Comparison of ENCODE assay signal across 8 mouse cellular contexts in genomic region chr9:57536362-57536761, GRCm38 (mm10). TPM values are rescaled to one million over a fixed set of nuclear protein-coding genes. Genes with fewer than 3 reads are reported as not detected.
A peak's percentile ranks its signal among the peaks of the same experiment; 100 is the strongest.
DNase-seq lines count a peak whose midpoint lies in the region; ATAC-seq and TF ChIP-seq lines count a peak whose summit lies in the region.

No protein-coding gene starts in this region.

- H3K27ac ChIP-seq in heart, embryonic 16.5 days (ENCODE audit: low read length) = no peak overlapping the region
- H3K27ac ChIP-seq in CH12.LX (ENCODE audit: insufficient read depth, low read depth) = no peak overlapping the region
- H3K27ac ChIP-seq in embryonic facial prominence, embryonic 15.5 days (replicated peaks) = no peak overlapping the region; the same call in 1 of the 2 replicates
- 0 out of 2 replicates have a peak overlapping the region, but pooled peaks have one; percentile 84 for H3K27ac ChIP-seq in liver, embryonic 12.5 days

- no peaks in the 10 kb centered on the region for H3K27me3 ChIP-seq in heart, embryonic 16.5 days (ENCODE audit: control insufficient read depth, insufficient read depth, low read length)
- H3K27me3 ChIP-seq in CH12.LX (replicated peaks) = no peaks in the 10 kb centered on the region
- no peaks in the 10 kb centered on the region for H3K27me3 ChIP-seq in embryonic facial prominence, embryonic 15.5 days
- no peaks in the 10 kb centered on the region for H3K27me3 ChIP-seq in liver, embryonic 12.5 days (replicated peaks)

- intact Hi-C loops in heart, postnatal 10 days (cut with DNase I) = no loop called here

- H3K4me1 ChIP-seq in heart, embryonic 16.5 days (ENCODE audit: control insufficient read depth, insufficient read depth, low read length) = peaks cover 13% of the 10 kb centered on the region
- H3K4me1 ChIP-seq in CH12.LX (ENCODE audit: control insufficient read depth in 1 of 2, insufficient read depth in 2 of 2) = peaks cover 7 to 22% of the 10 kb centered on the region in 2 experiments
- peaks cover 23% of the 10 kb centered on the region for H3K4me1 ChIP-seq in embryonic facial prominence, embryonic 15.5 days
- peaks cover 28% of the 10 kb centered on the region for H3K4me1 ChIP-seq in liver, embryonic 12.5 days

- TF ChIP-seq EP300 in CH12.LX (IDR thresholded peaks at IDR 0.05; ENCODE audit: low read length) = no peak

- no peaks in the 10 kb centered on the region for H3K9me3 ChIP-seq in heart, embryonic 16.5 days (replicated peaks; ENCODE audit: control insufficient read depth, low read length)
- no peaks in the 10 kb centered on the region for H3K9me3 ChIP-seq in CH12.LX (replicated peaks; ENCODE audit: low read length)
- no peaks in the 10 kb centered on the region for H3K9me3 ChIP-seq in embryonic facial prominence, embryonic 15.5 days (replicated peaks)
- no peaks in the 10 kb centered on the region for H3K9me3 ChIP-seq in liver, embryonic 12.5 days (replicated peaks)

- no peak for TF ChIP-seq RAD21 in CH12.LX (IDR thresholded peaks at IDR 0.05; ENCODE audit: low read depth, low read length)

- no peak for TF ChIP-seq CTCF in CH12.LX (conservative IDR thresholded peaks at IDR 0.05 in 1 of 2, IDR thresholded peaks at IDR 0.05 in 1 of 2; ENCODE audit: low read depth in 2 of 2, low read length in 2 of 2)

- ATAC-seq in heart, embryonic 16.5 days (replicated peaks; ENCODE audit: extremely low read depth, insufficient read depth, low FRiP score) = no peak
- ATAC-seq in embryonic facial prominence, embryonic 15.5 days (ENCODE audit: insufficient number of reproducible peaks, low FRiP score, low TSS enrichment, low read depth) = no peak
- ATAC-seq in liver, embryonic 12.5 days = no peak

- WGBS in heart, embryonic 16.5 days = 81% methylated on average over 5 of the region's 5 CpGs
- 95% methylated on average over 5 of the region's 5 CpGs for WGBS in embryonic facial prominence, embryonic 15.5 days
- WGBS in liver, embryonic 12.5 days (ENCODE audit: insufficient replicate concordance) = 87% methylated on average over 5 of the region's 5 CpGs

- no peak for TF ChIP-seq POLR2A in CH12.LX (IDR thresholded peaks at IDR 0.05; ENCODE audit: low read depth, low read length)

- in situ Hi-C loops in CH12.LX (cut with MboI; ENCODE audit: low pct_ligation_motif_present, low pct_unique_long_range_greater_than_20kb, low sequenced_read_pairs) = no loop called here

- peaks cover 10% of the 10 kb centered on the region for H3K79me2 ChIP-seq in CH12.LX (replicated peaks; ENCODE audit: control insufficient read depth, extremely low read depth, insufficient read depth, poor library complexity, severe bottlenecking)

- no peak overlapping the region for H3K4me3 ChIP-seq in heart, embryonic 16.5 days (ENCODE audit: low read length)
- H3K4me3 ChIP-seq in CH12.LX (replicated peaks in 1 of 3; ENCODE audit: low read depth in 2 of 3, low read length in 2 of 3, poor library complexity in 1 of 3) = peak overlapping the region; percentile 82 to 95 (median 90)
- H3K4me3 ChIP-seq in embryonic facial prominence, embryonic 15.5 days (replicated peaks) = no peak overlapping the region
- H3K4me3 ChIP-seq in liver, embryonic 12.5 days = peak overlapping the region; percentile 88

- peak overlapping the region; percentile 91; the same call in 1 of the 2 replicates for H3K4me2 ChIP-seq in heart, embryonic 16.5 days (ENCODE audit: low read depth, low read length)
- H3K4me2 ChIP-seq in CH12.LX (ENCODE audit: insufficient read depth, low read depth, poor library complexity, severe bottlenecking) = no peak overlapping the region
- peak overlapping the region; percentile 66 for H3K4me2 ChIP-seq in embryonic facial prominence, embryonic 15.5 days (replicated peaks)
- H3K4me2 ChIP-seq in liver, embryonic 12.5 days = peak overlapping the region; percentile 78

- dilution Hi-C loops in CH12.LX (cut with MboI; ENCODE audit: extremely low pct_ligation_motif_present, extremely low pct_unique_long_range_greater_than_20kb, low sequenced_read_pairs) = no loop called here

- no peak for DNase-seq in heart, postnatal 10 days
- DNase-seq in CH12.LX (ENCODE audit: extremely low read depth) = no peak
- DNase-seq in spleen, postnatal 14 days (ENCODE audit: low spot score in 2 of 2) = no peak
- DNase-seq in thymus, postnatal 25 days = no peak
- DNase-seq in lung, postnatal 4 days = no peak

- peak overlapping the region; percentile 96; the same call in 1 of the 2 replicates for H3K9ac ChIP-seq in heart, embryonic 16.5 days (ENCODE audit: low read length)
- peak overlapping the region; percentile 55; the same call in 1 of the 2 replicates for H3K9ac ChIP-seq in CH12.LX (ENCODE audit: insufficient read depth, low read depth)
- no peak overlapping the region for H3K9ac ChIP-seq in embryonic facial prominence, embryonic 15.5 days
- peak overlapping the region; percentile 93; the same call in 1 of the 2 replicates for H3K9ac ChIP-seq in liver, embryonic 12.5 days

- H3K36me3 ChIP-seq in heart, embryonic 16.5 days (ENCODE audit: control insufficient read depth, insufficient read depth) = peaks cover 28% of the 10 kb centered on the region
- peaks cover 37 to 66% of the 10 kb centered on the region in 2 experiments for H3K36me3 ChIP-seq in CH12.LX (replicated peaks in 1 of 2; ENCODE audit: control insufficient read depth in 1 of 2, insufficient read depth in 1 of 2, low read length in 1 of 2)
- H3K36me3 ChIP-seq in embryonic facial prominence, embryonic 15.5 days = peaks cover 43% of the 10 kb centered on the region
- peaks cover 63% of the 10 kb centered on the region for H3K36me3 ChIP-seq in liver, embryonic 12.5 days

TF ChIP-seq in CH12.LX, 34 proteins besides CTCF, POLR2A, EP300 and RAD21:
- TF ChIP-seq MYC (IDR thresholded peaks at IDR 0.05; ENCODE audit: low read depth, low read length) = no peak
- no peak for TF ChIP-seq NRF1 (IDR thresholded peaks at IDR 0.05; ENCODE audit: low read depth, low read length)
- TF ChIP-seq BHLHE40 (IDR thresholded peaks at IDR 0.05; ENCODE audit: low read depth, low read length) = no peak
- TF ChIP-seq TBP (conservative IDR thresholded peaks at IDR 0.05; ENCODE audit: low read depth, low read length) = no peak
- TF ChIP-seq IRF4 (IDR thresholded peaks at IDR 0.05; ENCODE audit: low read depth, low read length) = no peak
- no peak for TF ChIP-seq USF2 (conservative IDR thresholded peaks at IDR 0.05; ENCODE audit: low read depth, low read length)
- TF ChIP-seq ETS1 (conservative IDR thresholded peaks at IDR 0.05; ENCODE audit: low read depth, low read length) = no peak
- TF ChIP-seq ZMIZ1 (IDR thresholded peaks at IDR 0.05; ENCODE audit: low read depth, low read length) = no peak
- no peak for TF ChIP-seq TCF12 (IDR thresholded peaks at IDR 0.05; ENCODE audit: low read depth, low read length)

RNA-seq across cellular contexts. Expression of gene Fam219b, which starts 1.0 kb away (rescaled TPM):
- polyA plus RNA-seq in heart, embryonic 16.5 days (2015; fragmentation: Nextera tagmentation; extraction: Ambion mirVana) = 12.7 and 13.4 TPM in 2 replicates
- 1 to 10 TPM; 8.0 to 9.1 TPM for total RNA-seq in heart, postnatal 10 days (2021)
- total RNA-seq in CH12.LX (2012; rRNA removed) = 10.6 and 11.8 TPM in 2 replicates
- 8.3 and 9.3 TPM in 2 replicates for total RNA-seq in CH12.LX (2014; rRNA removed)
- 9.2 and 10.2 TPM in 2 replicates for polyA plus RNA-seq in CH12.LX (2012; ENCODE audit: insufficient read length, low read depth)
- polyA plus RNA-seq in embryonic facial prominence, embryonic 15.5 days (2015; fragmentation: Nextera tagmentation; extraction: Ambion mirVana) = 27.3 and 28.2 TPM in 2 replicates
- 10.5 and 12.0 TPM in 2 replicates for polyA plus RNA-seq in liver, embryonic 12.5 days (2016; fragmentation: Nextera tagmentation; extraction: Ambion mirVana)

RNA-seq across cellular contexts. Expression of gene Cox5a, which starts 15.3 kb away (rescaled TPM):
- polyA plus RNA-seq in heart, embryonic 16.5 days (2015; fragmentation: Nextera tagmentation; extraction: Ambion mirVana) = 1,790 and 1,803 TPM in 2 replicates
- total RNA-seq in heart, postnatal 10 days (2021) = 1,000 to 10,000 TPM; 2,186 to 2,217 TPM
- total RNA-seq in CH12.LX (2012; rRNA removed) = 179 and 203 TPM in 2 replicates
- 229 and 257 TPM in 2 replicates for total RNA-seq in CH12.LX (2014; rRNA removed)
- 255 and 279 TPM in 2 replicates for polyA plus RNA-seq in CH12.LX (2012; ENCODE audit: insufficient read length, low read depth)
- polyA plus RNA-seq in embryonic facial prominence, embryonic 15.5 days (2015; fragmentation: Nextera tagmentation; extraction: Ambion mirVana) = 450 and 454 TPM in 2 replicates
- polyA plus RNA-seq in liver, embryonic 12.5 days (2016; fragmentation: Nextera tagmentation; extraction: Ambion mirVana) = 415 and 442 TPM in 2 replicates

RNA-seq across cellular contexts. Expression of gene Mpi, which starts 16.2 kb away (rescaled TPM):
- 89.8 and 95.6 TPM in 2 replicates for polyA plus RNA-seq in heart, embryonic 16.5 days (2015; fragmentation: Nextera tagmentation; extraction: Ambion mirVana)
- 100 to 1,000 TPM; 129 to 131 TPM for total RNA-seq in heart, postnatal 10 days (2021)
- total RNA-seq in CH12.LX (2012; rRNA removed) (28.6 and 33.2 TPM in 2 replicates), CH12.LX (2014; rRNA removed) (28.2 and 29.0 TPM in 2 replicates)
- polyA plus RNA-seq in CH12.LX (2012; ENCODE audit: insufficient read length, low read depth) = 36.7 and 37.3 TPM in 2 replicates
- 47.9 and 50.5 TPM in 2 replicates for polyA plus RNA-seq in embryonic facial prominence, embryonic 15.5 days (2015; fragmentation: Nextera tagmentation; extraction: Ambion mirVana)
- polyA plus RNA-seq in liver, embryonic 12.5 days (2016; fragmentation: Nextera tagmentation; extraction: Ambion mirVana) = 17.4 and 17.7 TPM in 2 replicates

RNA-seq across cellular contexts. Expression of gene Scamp2, which starts 24.4 kb away (rescaled TPM):
- polyA plus RNA-seq in heart, embryonic 16.5 days (2015; fragmentation: Nextera tagmentation; extraction: Ambion mirVana) = 52.3 and 53.4 TPM in 2 replicates
- 10 to 100 TPM; 34.3 to 35.4 TPM for total RNA-seq in heart, postnatal 10 days (2021)
- total RNA-seq in CH12.LX (2012; rRNA removed) = 52.2 and 60.9 TPM in 2 replicates
- 38.6 and 46.4 TPM in 2 replicates for total RNA-seq in CH12.LX (2014; rRNA removed)
- 77.2 and 91.6 TPM in 2 replicates for polyA plus RNA-seq in CH12.LX (2012; ENCODE audit: insufficient read length, low read depth)
- 82.8 and 84.6 TPM in 2 replicates for polyA plus RNA-seq in embryonic facial prominence, embryonic 15.5 days (2015; fragmentation: Nextera tagmentation; extraction: Ambion mirVana)
- 32.5 and 33.2 TPM in 2 replicates for polyA plus RNA-seq in liver, embryonic 12.5 days (2016; fragmentation: Nextera tagmentation; extraction: Ambion mirVana)

RNA-seq across cellular contexts. Expression of gene Rpp25, which starts 32.5 kb away (rescaled TPM):
- 11.5 and 15.9 TPM in 2 replicates for polyA plus RNA-seq in heart, embryonic 16.5 days (2015; fragmentation: Nextera tagmentation; extraction: Ambion mirVana)
- 1 to 10 TPM; 3.4 to 5.7 TPM for total RNA-seq in heart, postnatal 10 days (2021)
- total RNA-seq in CH12.LX (2012; rRNA removed) (0.21 TPM in 1 of 2 replicates, not detected in the other), CH12.LX (2014; rRNA removed) (not detected in 2 replicates)
- polyA plus RNA-seq in CH12.LX (2012; ENCODE audit: insufficient read length, low read depth) = not detected in 2 replicates
- polyA plus RNA-seq in embryonic facial prominence, embryonic 15.5 days (2015; fragmentation: Nextera tagmentation; extraction: Ambion mirVana) = 0.68 and 0.89 TPM in 2 replicates
- polyA plus RNA-seq in liver, embryonic 12.5 days (2016; fragmentation: Nextera tagmentation; extraction: Ambion mirVana) = 1.0 and 1.5 TPM in 2 replicates

Comparison
In these comparisons a context has a peak if more than half of its experiments do, and no peak if none do; other contexts are left out.
1. H3K4me3 ChIP-seq: peak in CH12.LX (3 of 3) and liver, embryonic 12.5 days (single experiment); none in heart, embryonic 16.5 days (single experiment) and embryonic facial prominence, embryonic 15.5 days (single experiment).